Mouse (Mus musculus): ENCODE results near the gene Myo1e. TPM values are rescaled to one million over a fixed set of nuclear protein-coding genes. Genes with fewer than 3 reads are reported as not detected.

The Myo1e gene
- polyA plus RNA-seq, 1 experiment from 2014 or later: 26.4 TPM

- Histone ChIP-seq H3K4me3 (ENCODE audit: low read length) (no peak overlapping the region), H3K9ac (replicated peaks; ENCODE audit: low read length) (no peak overlapping the region), H3K4me2 (replicated peaks; ENCODE audit: low read depth, low read length) (no peak overlapping the region), H3K36me3 (ENCODE audit: insufficient read depth, low read length) (peaks cover 42% of the 10 kb centered on the region), H3K4me1 (ENCODE audit: insufficient read depth, low read length) (no peaks in the 10 kb centered on the region), H3K27ac (ENCODE audit: low read length) (no peak overlapping the region), H3K9me3 (ENCODE audit: low read length) (no peaks in the 10 kb centered on the region), H3K27me3 (ENCODE audit: insufficient read depth, low read length) (no peaks in the 10 kb centered on the region)
- WGBS: 90% methylated on average over 3 of the region's 3 CpGs
- ATAC-seq (ENCODE audit: low FRiP score, low TSS enrichment): no peak
Observed at GRCm38 (mm10) chr9:70406596-70406995, 199.4 kb downstream of the Myo1e start.

DNA sequence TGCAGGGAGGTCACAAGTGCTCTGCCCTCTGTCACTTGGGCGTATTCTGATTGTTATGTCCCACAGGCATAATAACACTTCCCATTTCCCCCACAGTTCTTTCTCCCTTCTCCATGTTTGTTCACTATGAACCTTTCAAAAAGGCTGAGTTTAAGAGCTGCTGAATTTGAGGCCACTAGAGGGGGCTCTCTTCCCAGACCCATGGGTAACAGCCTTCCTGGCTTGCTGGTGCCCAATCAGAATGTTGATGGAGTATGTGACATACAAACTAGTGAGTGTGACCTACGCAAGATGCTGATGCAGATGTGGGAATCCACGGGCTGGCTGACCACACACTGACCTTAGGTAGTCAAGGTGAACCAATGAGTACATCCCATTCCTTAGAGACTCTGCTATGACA lies 201.6 kb downstream of the Myo1e start:
- H3K4me1 ChIP-seq (ENCODE audit: insufficient read depth, low read length): no peaks in the 10 kb centered on the region
- H3K9ac ChIP-seq (replicated peaks; ENCODE audit: low read length): no peak overlapping the region
- no peak overlapping the region for H3K4me3 ChIP-seq (ENCODE audit: low read length)
- no peaks in the 10 kb centered on the region for H3K9me3 ChIP-seq (ENCODE audit: low read length)
- no peak overlapping the region for H3K27ac ChIP-seq (ENCODE audit: low read length)
- no peak for ATAC-seq (ENCODE audit: low FRiP score, low TSS enrichment)
- no peak overlapping the region for H3K4me2 ChIP-seq (replicated peaks; ENCODE audit: low read depth, low read length)
- H3K27me3 ChIP-seq (ENCODE audit: insufficient read depth, low read length): no peaks in the 10 kb centered on the region
- 91% methylated on average over 3 of the region's 3 CpGs for WGBS
- H3K36me3 ChIP-seq (ENCODE audit: insufficient read depth, low read length): peaks cover 61% of the 10 kb centered on the region

GRCm38 (mm10) chr9:70409743-70410142 lies 202.6 kb downstream of the Myo1e start:
- peaks cover 68% of the 10 kb centered on the region for H3K36me3 ChIP-seq (ENCODE audit: insufficient read depth, low read length)
- no peak overlapping the region for H3K4me3 ChIP-seq (ENCODE audit: low read length)
- no peak overlapping the region for H3K9ac ChIP-seq (replicated peaks; ENCODE audit: low read length)
- WGBS: 98% methylated on average over 8 of the region's 8 CpGs
- H3K4me2 ChIP-seq (replicated peaks; ENCODE audit: low read depth, low read length): no peak overlapping the region
- H3K27ac ChIP-seq (ENCODE audit: low read length): no peak overlapping the region
- no peaks in the 10 kb centered on the region for H3K4me1 ChIP-seq (ENCODE audit: insufficient read depth, low read length)
- H3K27me3 ChIP-seq (ENCODE audit: insufficient read depth, low read length): no peaks in the 10 kb centered on the region
- no peak for ATAC-seq (ENCODE audit: low FRiP score, low TSS enrichment)
- H3K9me3 ChIP-seq (ENCODE audit: low read length): no peaks in the 10 kb centered on the region

DNA sequence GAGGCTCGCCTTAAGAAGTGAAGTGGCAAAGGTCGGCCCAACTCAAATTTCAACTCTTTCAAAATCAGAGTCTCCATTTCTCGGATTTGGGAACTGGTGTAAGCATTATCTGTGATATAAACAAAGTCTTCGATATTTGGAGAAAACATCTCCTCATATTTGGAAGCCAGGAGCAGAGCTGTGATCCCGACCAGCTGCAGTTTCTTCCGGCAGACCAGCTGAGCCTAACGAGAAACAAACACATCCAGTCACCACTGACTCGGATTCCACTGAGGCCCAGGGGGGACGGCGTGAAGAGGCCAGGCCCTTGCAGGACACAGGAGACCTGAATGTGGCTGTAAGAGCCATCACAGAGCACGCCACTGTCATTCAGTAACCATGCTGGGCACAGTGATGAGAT lies 203.5 kb downstream of the Myo1e start:
- Histone ChIP-seq H3K4me1 (ENCODE audit: insufficient read depth, low read length) (no peaks in the 10 kb centered on the region), H3K4me2 (replicated peaks; ENCODE audit: low read depth, low read length) (no peak overlapping the region), H3K4me3 (ENCODE audit: low read length) (no peak overlapping the region), H3K9me3 (ENCODE audit: low read length) (no peaks in the 10 kb centered on the region), H3K27me3 (ENCODE audit: insufficient read depth, low read length) (no peaks in the 10 kb centered on the region), H3K36me3 (ENCODE audit: insufficient read depth, low read length) (peaks cover 75% of the 10 kb centered on the region), H3K27ac (ENCODE audit: low read length) (no peak overlapping the region), H3K9ac (replicated peaks; ENCODE audit: low read length) (no peak overlapping the region)
- 58% methylated on average over 11 of the region's 11 CpGs for WGBS
- no peak for ATAC-seq (ENCODE audit: low FRiP score, low TSS enrichment)

DNA sequence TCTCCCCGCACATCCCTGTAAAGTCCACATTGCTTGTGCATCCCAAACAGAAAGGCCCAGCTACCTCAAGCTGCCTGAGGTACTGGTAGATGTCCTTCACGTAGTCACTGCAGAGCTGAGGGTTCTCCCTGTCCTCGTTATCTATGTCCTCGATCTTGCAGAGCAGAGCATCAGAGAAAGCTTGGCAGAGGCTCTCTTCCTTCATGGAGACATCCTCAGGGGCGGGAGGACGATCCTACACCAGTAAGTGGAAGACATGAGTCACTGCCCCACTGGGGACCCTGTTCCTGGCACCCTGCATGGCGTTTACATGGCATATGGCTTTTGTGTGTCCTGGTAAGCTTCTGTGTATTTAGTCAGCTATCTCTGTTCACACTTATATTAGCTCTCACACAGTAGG lies 205.9 kb downstream of the Myo1e start:
- ATAC-seq (ENCODE audit: low FRiP score, low TSS enrichment): no peak
- no peaks in the 10 kb centered on the region for H3K27me3 ChIP-seq (ENCODE audit: insufficient read depth, low read length)

GRCm38 (mm10) chr9:70416412-70416811 lies 209.3 kb downstream of the Myo1e start:
- H3K27me3 ChIP-seq (ENCODE audit: insufficient read depth, low read length): no peaks in the 10 kb centered on the region
- H3K27ac ChIP-seq (ENCODE audit: low read length): no peak overlapping the region
- WGBS: 79% methylated on average over 3 of the region's 3 CpGs
- peaks cover 9% of the 10 kb centered on the region for H3K4me1 ChIP-seq (ENCODE audit: insufficient read depth, low read length)
- no peaks in the 10 kb centered on the region for H3K9me3 ChIP-seq (ENCODE audit: low read length)
- no peak overlapping the region for H3K9ac ChIP-seq (replicated peaks; ENCODE audit: low read length)
- peaks cover 58% of the 10 kb centered on the region for H3K36me3 ChIP-seq (ENCODE audit: insufficient read depth, low read length)
- no peak for ATAC-seq (ENCODE audit: low FRiP score, low TSS enrichment)
- no peak overlapping the region for H3K4me2 ChIP-seq (replicated peaks; ENCODE audit: low read depth, low read length)
- H3K4me3 ChIP-seq (ENCODE audit: low read length): no peak overlapping the region

More for the DNA sequence above, 205.9 kb downstream of the Myo1e start:
- Histone ChIP-seq H3K27ac (ENCODE audit: low read length) (no peak overlapping the region), H3K4me2 (replicated peaks; ENCODE audit: low read depth, low read length) (no peak overlapping the region), H3K36me3 (ENCODE audit: insufficient read depth, low read length) (peaks cover 81% of the 10 kb centered on the region), H3K9me3 (ENCODE audit: low read length) (no peaks in the 10 kb centered on the region), H3K4me3 (ENCODE audit: low read length) (no peak overlapping the region), H3K9ac (replicated peaks; ENCODE audit: low read length) (no peak overlapping the region), H3K4me1 (ENCODE audit: insufficient read depth, low read length) (no peaks in the 10 kb centered on the region)
- 93% methylated on average over 7 of the region's 7 CpGs for WGBS

DNA sequence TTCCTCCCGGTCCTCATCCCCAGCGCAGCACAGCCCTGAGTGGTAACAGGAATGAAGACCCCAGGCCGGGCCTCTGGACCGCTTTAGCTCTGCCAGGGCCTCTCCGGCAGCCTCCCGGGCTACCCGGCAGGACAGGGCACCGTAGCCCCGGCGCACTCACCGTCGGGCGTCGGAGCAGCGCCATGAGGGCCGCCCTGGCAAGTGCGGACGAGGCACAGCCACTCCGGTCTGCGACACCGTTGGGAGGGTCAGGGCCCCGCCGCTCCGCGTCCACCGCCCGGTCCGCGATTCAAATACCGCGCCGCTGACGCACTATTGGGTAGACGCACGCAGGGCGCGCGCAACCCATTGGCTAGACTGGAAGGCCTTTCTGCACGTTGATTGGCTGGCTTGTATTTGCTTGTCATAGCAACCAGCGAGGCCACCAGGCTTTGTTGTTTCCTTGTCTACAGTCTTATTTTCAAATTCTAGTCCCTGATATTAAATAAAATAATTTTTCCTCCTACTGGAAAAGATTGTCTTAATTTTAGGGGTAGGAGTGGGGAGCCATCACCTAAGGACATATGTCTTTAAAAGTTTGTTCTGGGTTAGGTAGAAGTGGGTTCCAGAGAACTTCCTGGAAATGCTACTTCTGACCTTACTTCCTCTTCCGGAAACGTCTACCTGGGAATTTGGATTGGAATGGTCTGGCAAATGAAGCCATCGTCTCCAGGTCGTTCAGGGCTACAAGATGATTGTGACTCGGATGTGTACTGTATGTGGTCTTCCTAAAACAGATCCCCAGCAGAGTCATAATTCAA lies 214.3 kb downstream of the Myo1e start, which contains the start of gene Ccnb2:
Gene Ccnb2 (minus strand): TSS at position 291 of the 800 bp plus-strand sequence.
- Histone ChIP-seq H3K4me3 (ENCODE audit: low read length) (peak within 1 kb of the TSS; percentile 75), H3K36me3 (ENCODE audit: insufficient read depth, low read length) (peaks cover 37% of the 10 kb centered on the region), H3K27ac (ENCODE audit: low read length) (peak within 1 kb of the TSS; percentile 36), H3K9ac (replicated peaks; ENCODE audit: low read length) (peak within 1 kb of the TSS; percentile 84), H3K4me2 (replicated peaks; ENCODE audit: low read depth, low read length) (peak within 1 kb of the TSS; percentile 84), H3K4me1 (ENCODE audit: insufficient read depth, low read length) (peaks cover 12% of the 10 kb centered on the region), H3K27me3 (ENCODE audit: insufficient read depth, low read length) (no peaks in the 10 kb centered on the region), H3K9me3 (ENCODE audit: low read length) (no peaks in the 10 kb centered on the region)
- peak; percentile 98 for ATAC-seq (ENCODE audit: low FRiP score, low TSS enrichment)
- WGBS: 2% methylated on average over 45 of the region's 45 CpGs

GRCm38 (mm10) chr9:70422661-70423060 lies 215.5 kb downstream of the Myo1e start:
- peaks cover 35% of the 10 kb centered on the region for H3K36me3 ChIP-seq (ENCODE audit: insufficient read depth, low read length)
- H3K9ac ChIP-seq (replicated peaks; ENCODE audit: low read length): no peak overlapping the region
- no peak overlapping the region for H3K4me2 ChIP-seq (replicated peaks; ENCODE audit: low read depth, low read length)
- no peaks in the 10 kb centered on the region for H3K9me3 ChIP-seq (ENCODE audit: low read length)
- H3K4me1 ChIP-seq (ENCODE audit: insufficient read depth, low read length): peaks cover 12% of the 10 kb centered on the region
- ATAC-seq (ENCODE audit: low FRiP score, low TSS enrichment): no peak
- no peak overlapping the region for H3K4me3 ChIP-seq (ENCODE audit: low read length)
- H3K27ac ChIP-seq (ENCODE audit: low read length): no peak overlapping the region
- WGBS: 95% methylated on average over 2 of the region's 2 CpGs
- no peaks in the 10 kb centered on the region for H3K27me3 ChIP-seq (ENCODE audit: insufficient read depth, low read length)

DNA sequence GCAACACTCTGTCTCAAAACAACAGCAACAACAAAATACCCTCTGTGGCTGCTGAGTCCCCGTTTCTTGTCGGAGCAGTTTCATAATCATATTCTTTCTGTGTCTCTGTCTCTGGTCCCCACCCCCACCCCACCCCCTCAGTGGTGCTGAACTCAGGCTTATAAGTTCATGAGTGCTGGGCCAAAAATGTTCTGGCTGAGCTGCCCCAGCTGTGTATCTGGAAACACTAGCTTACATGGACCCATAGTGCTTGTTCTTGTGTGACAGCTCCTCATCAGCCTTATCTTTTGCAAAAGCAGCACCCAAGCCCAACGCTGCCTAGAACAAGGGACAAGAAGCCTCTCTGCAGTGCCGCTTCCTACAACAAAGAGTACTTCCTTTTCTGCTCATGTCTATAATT lies 232.8 kb downstream of the Myo1e start:
- WGBS: 87% methylated on average over 4 of the region's 4 CpGs
- peaks cover 45% of the 10 kb centered on the region for H3K36me3 ChIP-seq (ENCODE audit: insufficient read depth, low read length)

DNA sequence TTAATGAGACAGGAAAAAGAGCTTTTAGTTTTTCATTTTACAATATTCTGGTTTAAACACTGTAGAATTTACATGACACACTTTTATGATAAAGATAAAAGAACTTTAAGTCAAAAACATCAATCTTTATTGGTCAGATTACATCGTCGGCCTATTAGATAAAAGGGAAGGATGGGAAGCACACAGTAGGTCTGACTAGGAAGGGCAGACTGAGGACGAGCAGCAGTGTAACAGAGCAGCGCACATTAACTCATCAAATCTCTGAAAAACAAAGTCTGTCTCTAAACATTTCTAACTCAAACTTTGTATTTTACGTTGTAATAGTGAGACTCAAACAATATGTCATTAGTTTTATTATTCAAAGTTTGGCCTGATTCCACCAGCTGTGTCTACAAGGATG lies 241.9 kb downstream of the Myo1e start:
- H3K36me3 ChIP-seq (ENCODE audit: insufficient read depth, low read length): peaks cover 25% of the 10 kb centered on the region
- no peaks in the 10 kb centered on the region for H3K9me3 ChIP-seq (ENCODE audit: low read length)
- H3K27ac ChIP-seq (ENCODE audit: low read length): no peak overlapping the region
- H3K4me2 ChIP-seq (replicated peaks; ENCODE audit: low read depth, low read length): no peak overlapping the region
- no peaks in the 10 kb centered on the region for H3K4me1 ChIP-seq (ENCODE audit: insufficient read depth, low read length)
- no peak overlapping the region for H3K4me3 ChIP-seq (ENCODE audit: low read length)
- no peak overlapping the region for H3K9ac ChIP-seq (replicated peaks; ENCODE audit: low read length)
- H3K27me3 ChIP-seq (ENCODE audit: insufficient read depth, low read length): no peaks in the 10 kb centered on the region
- WGBS: 88% methylated on average over 5 of the region's 5 CpGs
- ATAC-seq (ENCODE audit: low FRiP score, low TSS enrichment): no peak

More for the DNA sequence above, 232.8 kb downstream of the Myo1e start:
- Histone ChIP-seq H3K4me2 (replicated peaks; ENCODE audit: low read depth, low read length) (no peak overlapping the region), H3K4me3 (ENCODE audit: low read length) (no peak overlapping the region), H3K27ac (ENCODE audit: low read length) (no peak overlapping the region), H3K9ac (replicated peaks; ENCODE audit: low read length) (no peak overlapping the region), H3K27me3 (ENCODE audit: insufficient read depth, low read length) (no peaks in the 10 kb centered on the region), H3K4me1 (ENCODE audit: insufficient read depth, low read length) (no peaks in the 10 kb centered on the region), H3K9me3 (ENCODE audit: low read length) (no peaks in the 10 kb centered on the region)
- ATAC-seq (ENCODE audit: low FRiP score, low TSS enrichment): no peak
